Mouse (Mus musculus) spleen, postnatal 4 days (tissue): ENCODE data around the gene Dpyd.

Experiments
- DNase-seq, 2 experiments: peaks; one replicate each; pipeline ENCODE4 v3.0.0; 2022; ENCODE audit warnings: low spot score in 2 of 2

Dpyd gene

DNA sequence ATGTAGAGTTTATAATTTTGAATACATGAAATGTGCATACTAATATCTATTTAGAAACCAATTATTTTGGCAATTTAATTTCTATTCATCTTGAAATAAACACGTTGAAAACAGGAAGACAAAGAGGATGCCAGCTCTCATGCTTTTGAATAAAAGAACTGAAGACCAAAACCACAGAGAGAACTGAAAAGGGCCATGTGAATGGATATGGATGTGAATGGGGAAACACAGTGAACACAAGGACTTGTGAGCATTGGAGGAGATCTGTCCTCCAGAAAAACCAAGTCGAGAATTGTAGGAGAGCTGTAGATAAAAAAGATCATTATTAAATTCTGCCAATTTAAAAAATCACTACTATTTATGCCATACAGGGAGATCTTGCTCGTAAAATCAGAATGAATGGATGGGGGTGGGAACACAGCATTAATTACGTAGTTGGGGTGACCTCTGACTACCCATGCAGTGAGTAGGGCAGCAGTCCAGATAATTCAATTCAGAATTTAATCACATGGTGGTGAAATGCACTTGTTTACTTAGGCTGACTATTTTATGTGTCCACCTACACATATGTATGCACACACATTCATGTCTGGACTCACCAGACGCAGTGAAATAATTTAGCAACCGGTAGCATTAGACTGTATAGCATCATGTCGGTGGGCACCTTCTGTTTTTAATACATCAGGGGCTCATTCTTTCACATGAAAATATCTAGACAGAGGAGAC is 114.3 kb downstream of the Dpyd start:
- no peak for DNase-seq

DNA sequence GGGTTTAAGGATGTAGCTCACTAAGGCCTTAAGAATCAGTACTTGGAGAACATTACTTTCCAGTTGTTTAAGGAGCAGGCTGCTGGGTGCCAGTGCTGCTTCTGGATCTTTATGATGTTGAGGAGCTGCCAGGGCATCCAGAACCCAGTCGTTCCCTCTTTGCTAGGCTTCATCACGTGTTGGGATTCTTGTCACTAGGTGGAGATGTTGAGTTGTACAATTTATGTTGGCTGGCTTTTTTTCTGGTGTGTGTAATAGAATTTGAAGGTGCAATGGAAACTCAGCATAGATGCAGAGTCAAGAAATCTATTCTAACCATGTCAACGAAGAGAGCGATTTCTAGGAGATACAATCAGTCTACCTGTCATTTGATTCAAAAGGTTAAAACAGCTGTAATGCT is 118.9 kb downstream of the Dpyd start:
- DNase-seq: no peak

DNA sequence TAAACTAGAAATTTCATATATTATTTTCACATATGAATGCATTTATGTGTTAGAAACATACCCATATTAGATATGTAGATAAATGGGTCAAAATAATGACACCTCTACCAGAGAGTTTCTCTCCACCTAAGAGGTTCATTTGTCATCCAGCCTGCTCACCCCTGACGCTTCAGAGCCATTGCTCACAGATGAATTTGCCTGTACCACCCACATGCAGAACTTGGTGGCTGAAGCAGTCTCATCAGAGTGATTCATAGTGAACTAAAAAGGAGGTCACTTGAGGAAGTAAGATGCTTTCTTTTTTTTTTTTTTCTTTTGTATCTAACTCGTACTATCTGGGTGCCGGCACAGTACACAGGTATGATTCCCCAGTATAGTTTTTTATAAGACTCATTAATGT is 188.3 kb downstream of the Dpyd start:
- DNase-seq: no peak

DNA sequence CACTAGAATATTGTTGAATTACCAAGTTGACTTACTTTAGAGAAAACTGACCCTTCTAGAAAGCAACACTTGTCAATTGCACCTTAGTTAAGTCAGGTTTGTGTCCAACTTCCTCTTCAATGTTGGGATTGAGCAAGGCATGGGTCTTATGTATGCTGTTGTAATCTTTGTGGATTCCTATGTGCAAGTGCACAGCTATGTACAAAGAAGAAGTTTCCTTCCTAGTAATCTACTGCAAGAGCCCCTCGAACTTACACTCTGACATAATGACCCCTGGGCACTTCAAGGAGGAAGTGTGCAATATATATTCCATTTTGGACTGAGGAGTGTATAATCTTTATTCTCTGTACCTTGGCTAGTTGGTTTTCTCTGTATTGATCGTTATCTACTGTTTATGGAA is 191.7 kb downstream of the Dpyd start:
- no peak for DNase-seq

DNA sequence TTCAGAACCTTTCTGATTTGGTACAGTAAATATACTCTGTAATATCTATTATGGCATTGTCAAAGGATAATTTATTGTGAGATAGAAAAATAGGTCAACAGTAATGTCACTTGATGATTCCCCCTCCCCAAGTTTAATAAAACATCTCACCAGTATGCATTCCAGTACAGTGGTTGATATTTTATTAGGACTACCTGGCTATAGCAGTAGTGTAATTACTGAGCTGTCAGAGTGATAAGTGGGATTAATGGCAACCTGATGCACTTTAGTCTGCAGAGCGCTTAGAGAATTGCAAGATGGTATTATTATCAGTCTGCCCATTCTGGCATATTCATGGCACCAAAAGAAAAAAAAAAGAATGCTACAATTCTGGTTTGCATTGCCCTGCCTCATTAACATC is 194.2 kb downstream of the Dpyd start:
- DNase-seq: no peak

DNA sequence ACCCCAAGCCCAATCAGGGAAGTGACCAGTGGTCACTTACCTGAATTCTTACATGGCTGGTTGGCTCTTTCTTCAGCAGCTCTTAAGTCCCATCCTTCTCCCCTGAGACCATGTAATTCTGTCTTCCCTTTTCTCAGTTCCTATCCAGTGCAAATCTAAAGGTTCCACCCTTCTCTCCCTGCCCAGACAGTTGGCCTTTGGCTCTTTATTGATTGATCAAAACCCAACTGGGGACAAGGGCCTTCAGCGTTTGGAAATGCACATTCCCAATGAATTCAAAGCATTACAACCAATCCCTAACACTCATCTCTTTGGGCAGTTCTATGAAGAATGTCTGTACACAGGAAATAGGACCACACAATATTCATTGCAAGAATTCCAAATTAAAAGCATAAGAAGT is 251.0 kb downstream of the Dpyd start:
- DNase-seq: no peak

DNA sequence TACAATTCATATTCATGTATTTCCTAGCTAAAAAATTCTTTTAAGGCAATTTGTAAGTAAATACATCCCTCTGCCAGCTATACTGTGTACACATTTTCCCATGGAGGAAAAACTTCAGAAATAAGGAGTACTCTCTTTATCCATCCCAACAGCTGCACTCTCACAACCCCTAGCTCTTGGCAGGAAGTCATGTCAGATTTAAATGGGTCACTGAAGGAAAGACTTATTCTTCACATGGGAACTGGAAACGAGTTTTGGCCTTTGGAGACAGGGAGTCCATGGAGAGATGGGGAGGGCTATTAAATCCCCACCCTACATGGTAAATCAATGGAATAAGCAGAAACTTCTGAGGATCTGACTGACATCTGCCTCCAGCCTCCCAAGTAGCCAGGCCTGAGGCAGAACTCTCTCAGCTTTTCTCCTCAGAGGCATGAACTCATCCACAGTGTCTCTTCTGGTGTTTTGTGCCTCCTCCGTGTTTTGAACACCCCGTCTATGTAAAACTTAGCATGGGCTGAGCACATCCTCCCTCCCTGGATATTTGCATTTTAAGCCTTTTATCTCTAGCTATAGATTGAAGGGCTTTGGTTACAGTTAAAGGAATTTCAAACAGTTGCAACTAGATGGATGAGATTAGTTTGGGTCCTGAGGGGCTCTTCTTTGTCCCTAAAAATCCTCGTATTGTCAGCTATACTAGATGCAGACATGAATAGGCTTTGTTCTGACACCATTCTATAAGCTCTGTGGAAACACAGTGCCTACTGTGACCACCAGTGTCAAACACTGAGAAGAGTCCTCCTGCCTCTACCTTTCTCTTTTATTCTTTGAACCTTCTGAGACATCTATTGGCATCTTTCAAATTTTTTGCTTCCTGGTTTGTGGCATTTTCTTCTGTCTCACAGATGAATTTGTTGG is 288.9 kb downstream of the Dpyd start:
- DNase-seq: no peak

DNA sequence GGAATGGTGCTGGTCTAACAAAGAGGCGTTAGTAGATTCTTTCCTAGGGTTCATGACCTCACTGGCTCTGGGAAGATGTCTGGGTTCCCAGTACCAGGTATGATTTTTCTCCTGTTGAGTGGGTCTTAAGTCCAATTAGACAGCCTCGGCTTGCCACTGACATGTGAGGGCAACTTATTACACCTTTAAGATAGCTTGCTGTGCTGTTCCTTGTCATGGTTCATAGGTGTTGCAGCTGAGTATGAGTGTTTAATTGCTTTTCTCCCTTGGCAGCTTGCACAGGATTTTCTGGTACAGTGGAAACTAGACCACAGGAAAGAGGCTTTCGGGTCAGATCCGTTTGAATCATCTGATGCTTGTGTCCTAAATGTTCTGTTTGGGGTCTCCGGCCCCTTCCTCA is 290.8 kb downstream of the Dpyd start:
- no peak for DNase-seq

DNA sequence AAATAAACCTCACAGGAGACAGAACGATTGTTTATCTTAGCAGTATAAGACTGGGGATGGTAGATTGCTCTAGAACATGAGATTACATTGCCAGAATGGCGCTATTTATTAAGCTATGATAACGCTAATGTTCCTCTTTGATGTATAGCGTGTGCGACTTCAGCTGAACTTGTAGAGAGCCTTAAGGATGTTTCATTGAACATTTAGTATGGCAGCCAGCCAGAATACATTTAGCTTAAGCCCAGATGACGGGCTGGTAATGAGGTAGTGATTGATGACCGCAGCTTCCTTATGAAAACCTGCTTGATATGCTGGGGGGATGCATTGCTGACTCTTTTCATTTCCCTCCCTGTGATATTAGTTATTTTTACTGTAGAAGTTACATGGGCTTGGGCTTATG is 293.5 kb downstream of the Dpyd start:
- DNase-seq: no peak

DNA sequence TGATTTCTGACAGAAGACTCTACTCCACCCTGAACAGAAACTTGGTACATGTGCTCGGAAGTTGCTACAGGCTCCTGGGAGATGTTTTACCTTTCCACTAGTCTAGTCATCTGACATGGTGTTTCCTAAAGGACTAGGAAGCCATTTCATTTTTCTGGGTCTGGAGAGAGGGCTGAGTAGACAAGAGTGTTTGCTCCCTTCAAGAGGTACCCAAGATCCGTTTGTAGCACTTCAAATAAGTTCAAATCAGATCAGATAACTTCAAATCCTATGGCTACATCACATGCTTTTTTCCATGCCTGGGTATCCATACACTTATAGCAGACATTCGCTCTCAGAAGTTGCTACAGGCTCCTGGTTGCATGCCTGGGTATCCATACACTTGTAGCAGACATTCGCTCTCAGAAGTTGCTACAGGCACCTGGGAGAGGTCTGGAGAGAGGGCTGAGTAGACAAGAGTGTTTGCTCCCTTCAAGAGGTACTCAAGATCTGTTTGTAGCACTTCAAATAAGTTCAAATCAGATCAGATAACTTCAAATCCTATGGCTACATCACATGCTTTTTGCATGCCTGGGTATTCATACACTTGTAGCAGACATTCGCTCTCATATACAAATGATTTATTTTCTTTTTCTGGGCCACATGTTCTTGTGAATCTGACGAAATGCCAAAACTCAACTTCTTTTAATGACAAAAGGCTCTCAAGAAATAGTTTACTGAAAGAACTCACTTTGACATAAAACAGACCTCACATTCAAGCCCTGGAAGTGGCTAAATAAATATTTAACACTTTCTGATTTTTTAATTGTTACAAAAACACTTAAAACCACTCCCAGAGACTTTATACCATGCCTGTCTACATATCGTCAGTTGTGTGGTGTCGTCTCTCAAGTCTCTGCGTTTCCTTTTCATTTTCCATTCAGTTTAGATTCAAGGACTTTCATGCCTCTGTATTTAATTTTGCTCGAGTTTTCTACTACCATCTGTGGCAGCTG is 307.5 kb downstream of the Dpyd start:
- DNase-seq: no peak

DNA sequence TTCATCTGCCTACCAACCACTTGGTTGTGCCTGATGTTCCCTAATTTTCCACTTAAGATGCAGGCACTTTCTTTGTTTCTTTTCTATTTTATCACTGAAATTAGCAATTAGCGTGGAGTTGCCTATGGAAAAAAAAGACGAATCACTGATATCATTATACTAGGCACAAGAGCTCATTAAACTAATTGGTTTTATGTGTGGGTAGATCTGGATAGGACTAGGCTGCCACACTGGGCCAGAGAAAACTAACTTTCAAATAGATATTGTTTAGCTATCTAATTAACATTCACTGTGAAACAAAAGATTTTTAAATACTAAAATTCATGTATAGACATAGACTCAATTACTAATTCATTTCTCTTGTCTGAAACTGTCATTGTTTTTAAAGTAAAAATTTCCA is 313.9 kb downstream of the Dpyd start:
- no peak for DNase-seq

DNA sequence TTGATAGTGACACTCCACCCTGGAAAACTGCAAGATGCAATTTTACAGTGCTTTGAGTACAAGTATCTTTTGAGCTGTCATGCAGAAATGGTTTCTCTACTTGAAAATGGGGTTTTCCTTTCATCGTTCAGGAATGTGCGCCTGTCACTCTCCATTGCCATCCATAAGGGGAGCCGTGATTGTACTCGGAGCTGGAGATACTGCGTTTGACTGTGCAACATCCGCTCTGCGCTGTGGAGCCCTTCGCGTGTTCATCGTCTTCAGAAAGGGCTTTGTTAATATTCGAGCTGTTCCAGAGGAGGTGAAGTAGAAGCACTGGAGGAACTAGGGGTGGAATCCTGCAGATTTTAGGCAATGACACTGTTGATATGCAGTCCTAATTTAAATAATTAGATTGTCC is 337.1 kb downstream of the Dpyd start:
- no peak for DNase-seq

DNA sequence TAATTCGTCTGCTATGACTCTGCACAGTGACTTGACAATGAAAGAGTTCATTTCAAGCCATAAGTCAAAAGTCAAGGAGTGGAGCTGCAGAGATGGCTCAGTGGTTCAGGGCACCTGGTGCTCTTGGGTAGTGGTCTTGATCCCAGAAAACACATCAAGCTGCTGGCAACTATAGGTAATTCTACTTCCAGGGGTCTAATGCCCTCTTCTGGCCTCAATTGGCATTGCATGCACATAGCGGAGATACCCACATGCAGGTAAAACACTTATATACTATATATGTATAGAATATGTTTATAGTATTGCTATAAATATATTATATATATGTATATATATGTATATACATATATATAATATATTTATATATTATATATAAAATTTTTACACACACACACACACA is 429.4 kb downstream of the Dpyd start:
- DNase-seq: no peak

DNA sequence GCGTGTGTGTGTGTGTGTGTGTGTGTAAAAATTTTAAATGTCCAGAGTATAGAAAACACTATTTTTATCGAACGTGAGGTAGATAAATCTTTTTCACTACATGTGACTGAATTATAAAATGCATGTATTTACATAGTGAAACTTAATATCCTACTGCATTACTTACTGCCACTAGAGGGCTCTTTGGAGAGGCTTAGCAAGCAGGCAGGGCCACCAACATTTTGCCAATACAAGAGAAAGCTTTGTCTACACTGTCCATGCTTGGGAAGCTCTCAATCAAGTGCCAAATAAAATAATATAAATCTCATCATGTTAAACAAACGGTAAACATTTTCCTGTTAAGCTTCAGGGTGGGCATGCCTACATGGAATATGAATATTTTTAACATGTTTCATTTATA is 429.9 kb downstream of the Dpyd start:
- no peak for DNase-seq

DNA sequence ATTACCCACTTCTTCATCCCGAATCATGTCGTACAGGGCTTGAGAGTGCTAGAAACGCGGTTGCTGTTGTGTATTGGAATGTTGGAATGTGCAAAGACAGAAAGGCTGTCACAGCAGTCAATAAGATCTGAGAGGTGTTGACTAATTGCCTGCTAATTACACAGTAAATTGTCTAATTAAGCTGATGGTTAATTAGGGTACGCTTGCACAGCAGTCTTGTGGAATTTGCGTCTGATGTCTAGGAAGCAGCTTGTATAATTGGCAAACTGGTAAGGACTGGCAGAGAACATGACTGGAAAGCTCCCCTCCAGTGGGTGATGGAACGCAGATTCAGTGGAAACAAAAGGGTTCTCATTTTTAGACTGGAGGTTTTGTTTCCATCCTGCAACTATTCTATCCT is 459.3 kb downstream of the Dpyd start:
- DNase-seq: no peak

DNA sequence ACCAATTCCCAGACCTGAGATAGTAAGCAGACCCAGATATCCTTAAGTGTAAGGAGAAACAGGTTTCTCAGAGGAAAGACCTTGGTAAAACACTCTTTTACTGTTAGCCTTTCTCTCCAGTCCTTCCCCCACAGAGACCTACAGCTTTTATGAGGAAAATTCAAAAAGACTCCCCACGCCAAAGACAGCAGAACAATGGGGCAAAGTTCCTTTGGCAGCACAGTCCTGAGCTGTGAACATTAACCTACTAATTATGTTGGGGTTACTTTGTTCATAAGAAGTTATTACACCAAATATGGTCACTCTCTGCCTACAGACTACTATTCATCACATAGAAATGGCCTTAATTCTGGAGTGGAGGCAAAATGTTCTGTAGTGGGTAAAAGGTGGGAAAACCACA is 480.7 kb downstream of the Dpyd start:
- DNase-seq: no peak

DNA sequence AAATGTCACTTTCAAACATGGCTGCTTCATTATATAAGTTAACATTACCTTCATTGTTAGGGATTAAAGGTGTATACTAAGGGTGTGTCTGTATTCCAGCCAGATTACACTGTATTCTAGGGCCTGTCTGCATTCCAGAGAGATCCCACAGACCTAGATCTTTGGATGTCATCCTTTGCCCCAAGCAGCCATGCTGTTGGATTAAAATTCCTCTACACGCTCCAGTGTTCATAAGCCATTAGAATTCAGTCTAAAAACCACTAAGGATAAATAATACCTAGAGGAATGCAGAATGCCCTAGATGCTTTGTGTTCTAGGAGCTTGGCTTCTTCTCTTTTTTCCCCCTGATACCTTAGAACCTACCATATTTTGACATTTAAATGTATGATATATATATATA is 494.2 kb downstream of the Dpyd start:
- DNase-seq: no peak

DNA sequence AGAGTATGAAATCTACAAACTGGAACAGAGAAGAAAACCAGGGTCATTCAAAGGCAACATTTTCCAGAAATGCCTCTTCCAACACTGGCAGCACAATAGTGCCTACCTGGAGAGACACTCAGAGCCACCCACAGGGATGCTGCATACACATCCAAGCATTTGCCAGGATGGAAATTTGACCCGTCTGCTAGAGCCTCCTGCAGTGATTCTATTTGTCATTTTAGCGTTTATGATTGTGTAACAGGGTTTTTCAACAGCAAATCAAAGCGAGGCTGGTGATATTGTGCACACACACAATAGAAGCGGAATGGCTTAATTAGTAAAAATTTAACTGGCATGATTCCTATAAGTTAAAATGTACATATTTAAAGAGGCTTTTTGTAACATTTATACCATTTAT is 501.3 kb downstream of the Dpyd start:
- DNase-seq: no peak

DNA sequence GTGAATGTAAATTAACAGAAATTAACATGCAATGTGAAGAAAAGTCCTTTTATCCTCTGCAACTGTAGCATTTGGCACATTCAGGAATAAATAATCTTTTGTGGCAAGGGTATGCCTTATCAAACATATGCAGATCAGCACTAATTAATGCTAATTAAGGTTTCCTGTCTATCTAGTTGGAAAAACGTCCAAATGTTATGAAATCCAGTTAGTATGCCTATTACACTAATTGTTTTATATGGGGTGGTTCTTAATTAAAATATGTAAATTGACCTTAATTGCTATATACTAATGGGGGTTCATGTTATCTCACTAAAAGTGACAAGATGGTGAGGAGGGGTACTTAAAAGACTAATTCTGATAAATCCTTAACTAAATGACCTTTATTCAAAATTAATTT is 501.7 kb downstream of the Dpyd start:
- no peak for DNase-seq

DNA sequence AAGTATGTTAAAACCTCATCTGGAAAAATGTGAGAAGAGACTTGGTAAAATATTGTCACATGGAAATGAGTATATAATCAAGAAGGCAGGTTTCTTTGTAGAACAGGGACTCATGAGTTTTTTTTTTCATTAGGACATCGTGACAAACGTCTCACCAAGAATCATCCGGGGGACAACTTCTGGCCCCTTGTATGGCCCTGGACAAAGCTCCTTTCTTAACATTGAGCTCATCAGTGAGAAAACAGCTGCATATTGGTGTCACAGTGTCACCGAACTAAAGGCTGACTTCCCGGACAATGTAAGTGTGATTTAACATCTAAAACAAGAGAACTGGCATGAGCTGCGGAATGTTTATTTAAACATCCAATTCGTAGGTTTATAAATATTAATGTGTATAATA is 502.8 kb downstream of the Dpyd start:
- DNase-seq: no peak

DNA sequence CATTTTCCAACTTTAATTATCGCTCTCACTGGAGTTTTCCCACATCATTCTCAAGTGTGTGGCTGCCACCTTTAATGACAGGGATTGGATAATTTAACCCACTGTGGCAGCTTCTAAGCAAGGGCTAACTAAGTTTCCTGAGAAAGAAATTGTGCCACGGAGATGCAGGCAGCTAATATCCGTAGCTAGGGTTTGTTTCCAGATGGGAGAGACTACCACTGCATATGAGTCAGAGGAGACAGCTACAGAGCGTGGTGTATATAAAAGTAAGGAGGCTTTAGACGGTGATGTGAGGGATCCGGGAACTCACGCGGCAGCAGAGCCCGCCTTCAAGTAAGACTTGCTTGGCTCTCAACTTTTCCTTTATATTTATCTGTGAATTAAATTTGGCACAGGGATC is 505.3 kb downstream of the Dpyd start:
- no peak for DNase-seq

DNA sequence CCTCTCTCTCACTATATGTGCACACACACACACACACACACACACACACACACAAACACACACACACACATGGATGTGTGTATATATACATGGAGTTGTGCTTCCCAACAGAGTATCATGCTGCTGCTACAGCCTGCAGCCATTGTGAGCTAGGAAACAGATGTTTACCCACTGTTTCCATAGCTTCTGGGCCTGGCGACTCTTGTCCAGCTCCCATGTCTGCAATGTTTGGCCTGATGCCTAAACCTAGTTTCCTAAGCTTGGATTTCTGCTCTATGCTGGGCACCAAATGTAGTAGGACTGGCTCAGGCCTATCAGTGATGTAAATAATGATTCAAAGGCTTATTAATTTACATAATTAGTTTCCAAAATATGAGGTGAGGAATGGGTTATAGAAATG is 524.7 kb downstream of the Dpyd start:
- DNase-seq: no peak
